Mouse (Mus musculus): ENCODE results near the gene Art4. TPM values are rescaled to one million over a fixed set of nuclear protein-coding genes. Genes with fewer than 3 reads are reported as not detected.

Gene Art4
- total RNA-seq, 2 experiments from 2014 or later = not detected

DNA sequence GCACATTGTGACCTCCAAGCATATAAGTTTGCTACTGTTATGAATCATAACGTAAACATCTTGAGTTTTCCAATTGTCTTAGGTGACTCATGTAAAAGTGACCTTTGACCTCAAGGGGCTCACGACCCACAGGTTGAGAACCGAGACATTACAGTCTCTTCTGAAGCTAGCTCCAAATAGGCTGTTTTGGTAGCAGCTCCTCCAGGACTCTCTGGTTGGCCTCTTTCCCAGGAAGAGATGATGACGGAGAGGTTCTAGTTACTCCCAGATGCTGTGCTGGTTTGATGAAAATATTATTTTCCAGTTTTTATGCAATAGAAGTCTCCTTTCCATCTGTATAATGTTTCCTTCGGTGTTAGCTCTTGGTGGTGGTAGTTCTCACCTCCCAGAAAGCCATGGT lies 11.4 kb upstream of the Art4 start:
- no peak for DNase-seq (ENCODE audit: low spot score)

DNA sequence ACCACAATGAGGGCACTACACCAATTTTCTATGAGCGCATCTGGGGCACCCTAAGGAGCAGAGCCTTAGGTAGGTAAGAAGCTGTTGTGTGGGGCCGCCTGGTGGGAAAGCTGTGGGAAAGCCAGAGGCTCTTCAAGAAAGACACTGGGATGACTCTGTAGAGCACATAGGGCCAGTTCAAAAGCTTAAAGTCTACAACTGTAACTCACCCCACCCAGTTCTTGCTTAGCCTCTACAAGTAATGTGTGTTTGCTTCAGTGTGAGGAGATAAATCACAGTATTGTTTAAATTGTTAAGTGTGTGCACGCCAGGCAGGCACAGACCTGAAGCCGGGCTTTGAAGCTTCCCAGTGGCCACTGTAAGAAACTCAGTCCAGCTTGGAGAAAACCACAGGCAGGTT lies 8.6 kb upstream of the Art4 start:
- DNase-seq (ENCODE audit: low spot score) = no peak

DNA sequence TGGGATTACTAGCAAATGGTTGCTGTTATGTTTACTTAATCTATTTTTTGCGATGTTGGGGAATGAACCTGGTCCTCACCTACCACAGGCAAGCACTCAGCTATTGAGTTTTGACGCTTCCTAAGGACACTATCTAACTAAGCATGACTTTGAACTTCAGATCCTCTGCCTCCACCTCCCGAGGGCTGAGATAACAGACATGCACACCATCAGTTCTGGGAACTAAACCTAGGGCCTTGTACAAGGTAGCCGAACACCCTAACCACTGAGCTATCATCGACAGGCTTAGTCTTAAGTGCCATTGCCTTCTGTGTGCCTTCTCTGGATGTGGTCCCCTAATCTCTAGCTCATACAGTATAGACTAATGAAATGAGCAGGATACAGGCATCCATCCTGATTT lies 7.8 kb upstream of the Art4 start:
- no peak for DNase-seq (ENCODE audit: low spot score)

DNA sequence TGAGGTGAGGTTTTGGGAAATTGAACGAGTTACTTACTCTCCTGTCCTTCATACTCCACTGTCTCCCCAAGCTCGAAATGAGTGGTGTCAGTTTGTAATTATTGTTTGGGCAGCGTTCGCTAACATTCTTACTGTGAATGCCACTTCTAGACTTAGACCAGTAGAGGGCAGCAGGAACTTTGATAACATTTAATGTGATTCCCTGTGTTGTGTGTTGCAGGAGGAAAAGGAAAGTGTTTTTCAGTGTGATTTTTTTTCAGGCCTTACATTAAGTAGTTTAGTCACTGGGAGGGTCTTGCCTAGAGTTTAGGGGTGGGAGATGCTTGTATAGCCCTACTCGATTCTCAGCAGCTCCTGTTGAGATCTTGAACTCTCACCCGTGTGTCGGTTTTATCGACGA lies 3.5 kb upstream of the Art4 start:
- DNase-seq (ENCODE audit: low spot score) = peak; percentile 26

DNA sequence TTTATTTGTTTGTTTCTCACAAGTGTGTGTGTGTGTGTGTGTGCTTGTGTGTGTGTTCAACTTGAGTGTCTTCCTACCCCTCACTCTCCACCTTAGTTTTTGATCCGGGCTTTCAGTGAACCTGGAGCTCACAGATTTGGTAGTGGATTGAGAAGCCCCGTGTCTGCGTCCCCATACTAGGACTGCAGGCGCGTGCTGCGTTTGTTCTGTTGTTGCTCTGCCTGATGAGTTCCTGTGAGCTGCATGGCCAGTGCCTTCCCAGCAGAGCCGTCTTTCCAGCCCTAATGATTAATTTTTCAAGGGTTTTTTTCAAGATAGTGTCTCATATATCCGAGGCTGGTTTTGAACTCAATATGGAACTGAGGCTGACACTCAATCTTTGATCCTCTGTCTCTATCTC lies 887 bp upstream of the Art4 start:
- no peak for DNase-seq (ENCODE audit: low spot score)

DNA sequence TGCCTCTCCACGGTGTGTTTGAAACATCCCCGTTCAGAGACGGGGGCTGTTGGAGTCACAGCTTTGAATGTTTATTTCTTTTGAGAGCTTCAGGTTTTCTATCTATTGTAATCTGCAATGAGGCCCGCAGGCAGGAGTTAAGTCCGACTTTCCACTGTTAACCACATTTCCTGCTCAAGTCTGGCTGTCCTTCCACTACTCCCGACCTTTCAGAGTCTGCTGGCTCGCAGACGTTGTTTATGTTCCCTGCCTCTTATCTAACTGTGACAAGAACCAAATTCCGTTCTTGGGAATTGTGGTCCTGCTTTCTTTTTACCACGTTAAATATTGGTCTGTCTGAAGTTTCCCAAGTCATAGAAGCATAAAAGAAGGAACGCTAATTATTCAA lies 334 bp upstream of the Art4 start:
- no peak for DNase-seq (ENCODE audit: low spot score)

DNA sequence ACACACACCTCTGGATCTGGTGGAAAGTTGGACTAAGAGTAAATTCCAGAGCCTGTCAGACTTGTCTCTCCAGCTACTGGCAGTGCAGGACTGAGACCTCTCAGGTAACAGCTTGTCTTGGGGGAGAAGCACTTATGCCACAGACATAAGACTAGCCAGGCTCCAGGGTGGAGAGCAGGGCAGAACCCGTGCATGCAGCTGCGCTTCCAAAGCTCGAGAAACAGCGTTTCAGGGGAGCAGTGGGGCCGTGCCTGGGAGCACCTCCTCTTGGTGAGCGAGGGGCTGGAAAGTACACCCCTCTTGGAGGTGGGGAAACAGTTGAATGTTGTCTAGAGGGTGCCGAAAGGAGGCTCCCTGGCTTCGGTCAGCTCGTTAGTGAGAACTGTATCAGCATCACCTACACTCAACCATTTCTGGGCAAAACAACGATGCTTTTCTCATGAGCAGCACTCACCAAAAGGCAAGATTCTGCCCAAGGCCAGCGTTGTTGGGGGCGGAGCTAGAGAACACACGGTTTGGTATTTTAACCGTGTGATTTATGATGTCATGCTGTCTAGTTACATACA lies 1.4 kb downstream of the Art4 start:
- no peak for DNase-seq (ENCODE audit: low spot score)

DNA sequence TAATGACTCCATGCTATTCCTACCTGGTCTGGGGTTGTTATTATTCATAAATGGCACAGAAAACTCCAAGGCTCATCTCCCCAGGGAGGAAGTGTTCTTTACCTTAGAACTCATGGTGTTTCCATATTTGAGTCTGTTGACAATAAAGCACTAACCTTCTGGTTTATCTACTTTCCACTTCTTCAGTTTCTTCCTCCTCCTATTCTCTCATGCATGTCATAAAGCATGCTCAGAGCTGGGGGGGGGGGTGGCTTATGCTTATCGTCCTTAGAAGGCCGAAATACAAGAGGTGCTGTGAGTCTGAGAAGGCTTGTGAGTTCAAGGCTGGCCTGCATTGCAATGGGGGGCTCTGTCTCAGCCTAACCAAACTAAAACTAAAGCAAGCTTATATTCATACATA lies 2.4 kb downstream of the Art4 start:
- DNase-seq (ENCODE audit: low spot score) = no peak

DNA sequence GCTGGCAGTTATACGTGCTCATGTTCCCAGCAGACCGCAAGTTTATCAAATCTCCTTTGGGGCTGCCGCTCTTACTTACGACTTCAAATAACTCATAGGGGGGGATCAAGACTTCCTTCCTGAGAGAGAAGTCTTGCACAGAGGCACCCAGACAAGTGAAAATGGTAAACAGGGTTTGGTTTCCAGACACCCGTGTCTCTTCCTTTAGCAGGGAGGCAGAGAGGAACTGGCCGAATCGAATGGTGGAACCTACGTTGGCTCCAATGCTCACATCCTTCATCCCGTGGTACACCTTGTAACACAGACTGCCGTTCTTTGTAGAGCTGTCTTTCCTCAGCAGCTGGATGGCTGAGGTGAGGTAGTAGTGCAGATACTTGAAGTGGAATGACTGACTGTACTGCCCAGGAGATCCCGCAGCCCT lies 3.2 kb downstream of the Art4 start:
- no peak for DNase-seq (ENCODE audit: low spot score)

DNA sequence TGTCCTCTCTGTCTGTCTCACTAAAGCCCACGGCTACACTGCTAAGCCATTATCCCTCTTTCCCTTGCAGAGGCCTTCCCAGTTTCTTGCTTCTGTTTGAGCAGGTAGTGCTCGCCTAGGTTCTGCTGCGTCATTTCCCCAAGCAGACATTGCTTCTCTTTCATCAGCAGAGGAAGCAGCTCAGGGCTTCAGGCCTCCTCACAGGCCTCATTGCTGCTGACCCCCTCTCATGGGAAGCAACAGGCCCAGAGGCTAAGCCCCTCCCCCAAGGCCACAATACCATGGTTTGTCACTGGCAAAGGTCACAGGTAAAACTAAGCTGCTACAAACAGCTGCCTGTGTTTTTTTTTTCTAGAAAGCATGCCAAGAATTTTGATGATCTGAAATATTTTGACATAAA lies 4.8 kb downstream of the Art4 start:
- no peak for DNase-seq (ENCODE audit: low spot score)

DNA sequence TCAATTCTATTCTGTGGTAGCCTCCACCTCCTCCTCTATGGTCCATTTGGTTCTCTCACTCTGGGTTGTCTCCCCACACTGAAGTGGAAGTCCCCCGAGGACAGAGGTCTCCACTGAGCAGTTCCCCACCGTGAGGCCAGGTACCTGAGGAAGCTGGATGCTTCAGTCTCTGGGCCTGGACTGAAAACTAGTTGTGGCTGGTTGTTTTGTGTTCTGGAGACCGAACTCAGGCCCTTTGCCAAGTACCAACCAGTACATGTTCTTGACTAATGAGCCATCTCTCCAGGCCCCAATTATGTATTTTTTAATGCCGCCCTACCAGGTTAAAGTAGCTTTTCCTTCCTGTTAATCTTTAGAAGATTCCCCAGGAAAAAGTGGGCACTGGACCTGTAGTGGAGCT lies 5.2 kb downstream of the Art4 start:
- DNase-seq (ENCODE audit: low spot score) = no peak

DNA sequence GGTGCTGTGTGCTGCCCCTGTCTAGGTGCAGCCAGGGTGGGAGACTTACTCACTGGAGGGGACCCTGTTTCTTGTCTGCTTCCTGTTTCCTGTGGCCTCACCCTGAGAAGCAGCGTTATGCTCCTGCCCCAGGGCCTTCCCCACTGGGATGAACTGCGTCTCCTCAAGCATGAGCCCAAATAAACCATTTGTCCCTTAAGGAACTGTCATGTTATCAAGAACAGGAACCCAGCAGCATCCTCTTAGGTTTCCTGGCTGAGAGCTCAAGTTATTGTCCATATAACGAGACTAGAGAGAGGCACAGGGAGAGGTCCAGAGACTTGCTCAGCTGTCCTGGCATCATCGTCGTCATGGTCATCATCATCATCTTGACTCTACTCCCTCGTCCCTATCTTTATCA lies 7.3 kb downstream of the Art4 start:
- DNase-seq (ENCODE audit: low spot score) = no peak

DNA sequence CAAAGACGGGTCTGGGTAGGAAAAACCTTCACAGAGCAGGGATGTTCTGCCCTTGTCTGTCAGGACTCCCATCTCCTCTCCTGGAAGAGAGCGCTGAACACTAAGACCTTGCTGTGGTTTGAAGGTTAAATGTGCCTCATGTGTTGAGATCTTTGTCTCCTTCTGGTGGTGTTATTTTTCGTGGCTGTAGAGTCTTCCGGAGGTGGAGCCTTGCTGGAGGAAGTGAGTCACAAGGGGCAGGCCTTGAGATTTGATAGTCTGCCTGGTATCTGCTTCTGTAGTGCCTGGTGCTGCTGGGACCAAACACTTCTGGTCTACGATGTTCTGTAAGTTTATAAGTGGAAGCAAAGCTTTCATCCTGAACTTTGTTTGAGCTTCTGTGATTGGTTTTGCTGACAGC lies 8.6 kb downstream of the Art4 start:
- DNase-seq (ENCODE audit: low spot score) = no peak

DNA sequence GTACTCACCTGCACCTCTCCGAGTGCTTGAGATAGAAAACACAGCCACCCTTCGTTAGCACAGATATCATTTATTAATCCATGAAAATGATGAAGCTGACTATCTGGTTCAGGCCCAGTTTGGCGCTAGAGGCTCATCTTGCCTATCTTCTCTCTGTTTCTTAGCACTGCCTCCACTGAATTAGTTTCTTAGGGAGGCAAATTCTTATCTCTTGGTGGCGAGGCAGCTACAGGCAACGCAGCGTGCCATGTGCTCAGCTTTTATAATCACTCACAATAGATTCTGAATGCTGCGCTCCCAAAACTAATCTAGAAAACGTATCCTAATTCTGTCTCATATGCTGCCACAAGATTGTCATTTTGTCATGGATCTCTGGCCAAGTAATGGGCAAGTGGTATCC lies 9.1 kb downstream of the Art4 start:
- DNase-seq (ENCODE audit: low spot score) = no peak

DNA sequence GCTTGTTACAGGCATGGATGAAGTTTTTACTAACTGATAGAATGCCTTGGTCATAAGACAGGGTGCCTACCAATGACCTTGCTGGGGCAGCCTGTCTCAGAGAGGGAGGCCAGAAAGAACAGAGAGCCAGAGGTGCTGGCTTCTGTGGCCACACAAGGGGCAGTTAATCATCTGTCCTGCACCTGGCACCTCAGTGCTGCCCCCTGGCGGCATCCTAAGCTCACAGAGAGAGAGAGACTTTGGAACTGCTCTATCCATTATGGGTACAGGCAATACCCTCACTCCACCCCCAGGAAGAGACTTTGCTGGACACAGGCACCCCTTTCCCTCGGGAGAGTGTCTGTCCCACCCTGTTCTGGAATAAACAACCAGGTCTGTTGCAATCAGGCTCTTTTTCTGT lies 9.7 kb downstream of the Art4 start:
- peak; percentile 32 for DNase-seq (ENCODE audit: low spot score)

DNA sequence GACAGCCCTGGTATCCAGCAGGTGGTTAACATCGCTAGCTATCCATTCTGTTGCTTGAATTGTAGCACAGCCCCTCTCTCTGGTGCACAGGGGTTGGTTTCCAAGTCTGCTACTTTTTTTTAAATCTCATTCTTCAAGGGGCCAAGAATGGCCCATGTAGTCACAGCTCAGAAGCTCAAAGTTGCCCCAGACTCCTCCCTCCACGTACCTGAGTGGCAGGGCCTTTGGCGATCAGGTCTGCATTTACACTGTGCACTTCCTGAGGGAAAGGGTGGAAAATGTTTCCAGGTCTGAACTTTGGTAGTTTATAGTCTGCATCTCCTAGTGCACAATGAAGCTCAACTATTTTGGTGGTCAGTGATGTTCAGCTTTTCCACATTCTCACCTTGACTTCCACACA lies 10.3 kb downstream of the Art4 start:
- no peak for DNase-seq (ENCODE audit: low spot score)

DNA sequence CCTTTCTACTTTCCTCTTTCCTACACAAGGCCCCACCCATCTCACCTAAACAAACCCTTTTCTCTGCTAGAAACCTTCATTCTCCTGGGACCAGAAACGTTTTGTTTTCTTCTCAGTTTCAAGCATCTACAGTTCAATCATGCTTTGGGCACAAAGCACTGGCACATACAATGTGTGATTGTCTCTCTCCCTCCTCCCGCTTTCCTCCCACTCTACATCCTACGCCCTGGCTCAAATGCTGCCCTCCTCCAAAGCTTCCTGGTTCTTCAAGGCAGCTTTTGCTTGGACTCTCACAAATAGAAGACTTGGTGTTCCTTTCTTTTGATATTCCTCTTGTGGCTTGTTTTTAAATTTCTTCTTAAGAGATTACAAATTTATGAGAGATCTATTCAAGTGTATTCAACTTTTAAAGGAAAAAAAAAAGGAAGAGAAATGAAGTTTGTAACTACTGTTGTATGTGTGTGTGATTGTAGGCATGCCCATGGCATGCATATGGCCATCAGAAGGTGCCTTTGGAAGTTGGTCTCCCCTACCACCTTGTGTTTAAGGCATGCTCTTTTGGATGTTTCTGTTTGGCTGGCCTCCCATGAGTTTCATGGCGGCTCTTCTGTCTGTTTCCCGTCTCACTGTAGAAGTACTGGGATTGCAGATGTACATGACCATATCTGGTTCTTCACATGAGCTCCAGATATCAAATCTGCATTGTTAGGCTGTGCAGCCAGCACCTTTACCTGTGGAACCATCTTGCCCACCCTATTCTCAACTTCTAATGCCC lies 11.6 kb downstream of the Art4 start:
- DNase-seq (ENCODE audit: low spot score) = no peak

DNA sequence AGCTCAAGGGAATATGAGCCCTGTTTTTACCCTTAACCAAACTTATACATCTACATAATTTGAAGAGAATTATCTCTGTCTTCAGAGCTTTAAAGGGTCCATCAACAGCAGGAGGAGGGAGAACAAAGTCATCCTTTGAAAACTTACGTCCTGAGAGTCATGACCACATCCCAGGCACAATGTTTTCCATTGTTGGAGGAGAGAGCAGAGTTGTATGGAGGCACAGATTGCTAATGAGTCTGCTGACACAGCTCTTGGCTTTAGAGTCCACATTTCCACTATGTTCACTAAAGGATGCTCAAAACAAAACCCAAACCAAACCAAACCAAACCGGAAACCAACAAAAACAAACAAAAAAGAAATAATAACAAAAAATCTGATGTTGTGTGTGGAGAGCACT lies 12.6 kb downstream of the Art4 start:
- DNase-seq (ENCODE audit: low spot score) = no peak

DNA sequence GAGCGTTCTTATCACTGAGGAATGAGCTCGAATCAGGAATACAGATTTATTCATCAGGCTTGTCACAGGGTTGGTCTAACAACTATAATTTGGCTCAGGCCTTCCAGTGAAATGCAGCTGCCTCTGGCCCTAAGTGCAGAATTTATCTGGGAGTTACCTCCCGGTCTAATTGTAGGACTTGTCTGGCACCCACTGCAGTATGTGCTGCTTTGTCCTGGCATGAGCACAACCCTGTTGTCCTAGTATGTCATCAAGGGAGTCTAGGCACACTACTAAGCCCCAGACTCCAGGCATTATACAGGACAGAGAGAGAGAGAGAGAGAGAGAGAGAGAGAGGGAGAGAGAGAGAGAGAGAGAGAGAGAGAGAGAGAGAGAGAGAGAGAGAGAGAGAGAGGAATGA lies 20.2 kb downstream of the Art4 start:
- no peak for DNase-seq (ENCODE audit: low spot score)

DNA sequence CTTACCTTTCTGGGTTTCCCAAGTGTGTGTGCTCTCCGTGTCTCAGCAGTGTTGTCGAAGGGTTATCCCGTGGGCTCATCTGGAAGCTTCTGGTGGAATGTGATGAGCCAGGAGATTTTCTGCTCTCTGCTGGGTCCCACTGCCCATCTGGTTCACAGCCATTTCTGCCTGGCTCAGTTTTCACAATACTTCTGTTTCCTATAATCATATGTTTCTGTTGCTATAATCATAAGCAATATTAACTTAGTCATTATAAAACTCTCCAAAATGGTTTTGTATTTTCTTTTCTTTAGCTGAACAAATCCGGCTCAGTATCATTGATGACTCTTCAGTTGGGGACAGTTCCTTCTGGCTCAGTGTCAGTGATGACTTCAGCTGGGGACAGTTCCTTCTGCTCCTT lies 22.2 kb downstream of the Art4 start, which contains the start of gene Smco3:
Smco3 (minus strand) TSS at position 101 of the 400 bp plus-strand sequence.
- DNase-seq (ENCODE audit: low spot score) = no peak

DNA sequence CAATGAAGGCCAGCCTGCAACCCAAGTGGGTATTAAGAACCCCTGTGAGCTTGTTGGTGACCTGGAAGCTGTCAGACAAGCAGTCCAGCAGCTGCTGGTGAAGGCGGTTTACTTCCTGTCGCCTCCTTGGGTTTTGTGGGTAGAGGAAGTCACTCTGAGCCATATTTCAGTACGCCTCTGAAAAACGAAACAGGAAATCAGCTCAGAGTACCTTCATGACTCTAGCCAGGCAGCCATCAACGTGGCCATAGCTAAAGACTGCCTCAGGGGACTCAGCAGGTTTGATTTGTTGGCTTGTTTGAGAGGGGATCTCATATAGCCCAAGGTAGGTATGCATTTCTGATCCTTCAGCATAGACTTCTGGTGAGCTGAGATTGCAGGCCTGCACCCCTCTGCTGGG lies 25.8 kb downstream of the Art4 start:
- no peak for DNase-seq (ENCODE audit: low spot score)

DNA sequence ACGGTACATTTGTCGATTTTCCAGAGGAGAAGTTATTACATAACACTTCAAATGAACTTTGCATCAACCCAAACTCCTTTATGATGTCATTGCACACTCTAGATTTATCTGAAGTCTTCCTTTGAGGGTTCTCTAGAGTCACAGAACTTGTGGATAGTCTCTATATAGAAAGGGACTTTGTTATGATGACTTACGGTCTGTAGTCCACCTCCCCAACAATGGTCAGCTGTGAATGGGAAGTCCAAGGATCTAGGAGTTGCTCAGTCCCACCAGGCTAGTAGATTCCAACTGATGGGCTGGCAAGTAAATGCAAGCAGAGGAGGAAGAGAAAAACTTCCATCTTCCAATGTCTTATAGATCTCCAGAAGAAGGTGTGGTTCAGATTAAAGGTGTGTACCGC lies 28.9 kb downstream of the Art4 start:
- no peak for DNase-seq (ENCODE audit: low spot score)

DNA sequence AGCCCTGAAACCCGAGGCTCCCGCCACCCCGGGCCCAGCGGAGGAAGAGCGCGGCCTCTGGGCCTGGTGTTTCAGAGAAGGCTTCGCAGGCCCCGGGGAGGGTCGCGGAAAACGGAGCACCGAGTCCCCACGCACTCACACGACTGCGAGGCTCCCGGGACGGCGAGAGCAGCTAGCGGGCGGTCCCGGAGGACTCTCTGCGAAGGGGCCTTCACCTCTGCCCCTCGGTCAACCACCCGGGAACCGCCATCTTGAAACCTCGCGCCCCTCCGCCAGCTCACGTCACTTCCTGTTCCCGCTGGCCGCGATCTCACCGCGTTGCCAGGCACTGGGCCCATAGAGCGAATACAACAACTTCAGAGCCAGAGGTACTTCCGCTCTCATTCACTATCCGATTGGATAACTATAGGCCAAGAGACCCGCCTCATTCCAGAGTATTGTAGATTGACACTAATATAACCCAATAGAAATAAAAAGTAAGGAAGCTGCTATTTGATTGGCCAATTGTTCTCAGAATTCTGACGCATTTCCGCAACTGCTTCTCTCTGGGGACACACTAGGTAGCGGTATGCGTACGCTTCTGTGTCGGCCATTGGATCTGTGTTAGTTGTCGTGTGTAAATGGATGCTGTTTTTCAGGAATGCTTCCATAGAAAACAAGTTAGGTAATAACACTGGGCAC lies 29.5 kb downstream of the Art4 start, which contains the start of gene Wbp11:
Wbp11 (minus strand) TSS at position 353 of the 681 bp plus-strand sequence.
- peak; percentile 97 for DNase-seq (ENCODE audit: low spot score)

All from gastrocnemius, adult 18-20 months (tissue).